Mouse (Mus musculus) lung, embryonic 16.5 days (tissue): ENCODE measurements around the gene Gimap9. TPM values are rescaled to one million over a fixed set of nuclear protein-coding genes. Genes with fewer than 3 reads are reported as not detected.
"Not testable (repeated sequence)": the region's sequence is repeated elsewhere in the genome, so short reads cannot be mapped to it uniquely, and the experiment has no call there.

Experiments used
- ATAC-seq: fragments of 200-750 bp; cut with Nextera tagmentation; 2 replicates; pipeline ENCODE4 v1.8.0; 2017; ENCODE audit warnings: low read depth, mild to moderate bottlenecking, moderate library complexity
- H3K27ac ChIP-seq: fragments of 300-500 bp; sonication (generic); 2 replicates; pipeline ENCODE4 v1.5.1; 2014; ENCODE audit warnings: mild to moderate bottlenecking, control low read depth, low read length
- H3K27me3 ChIP-seq: fragments of 300-500 bp; sonication (generic); 2 replicates; pipeline ENCODE4 v1.6.1; 2014; ENCODE audit warnings: low read depth, low read length, mixed read lengths; ENCODE audit not compliant: control insufficient read depth, insufficient read depth
- H3K36me3 ChIP-seq: fragments of 300-500 bp; sonication (generic); 2 replicates; pipeline ENCODE4 v1.6.1; 2014; ENCODE audit warnings: low read length; ENCODE audit not compliant: control insufficient read depth, insufficient read depth
- H3K4me1 ChIP-seq: fragments of 300-500 bp; sonication (generic); replicated peaks from 2 replicates; pipeline ENCODE4 v1.6.1; 2014; ENCODE audit warnings: low read length, mixed read lengths; ENCODE audit not compliant: control insufficient read depth, insufficient read depth
- H3K4me2 ChIP-seq: fragments of 300-500 bp; sonication (generic); 2 replicates; pipeline ENCODE4 v1.6.1; 2014; ENCODE audit warnings: low read depth, low read length, control low read depth
- H3K4me3 ChIP-seq: fragments of 300-500 bp; sonication (generic); 2 replicates; pipeline ENCODE4 v1.5.1; 2014; ENCODE audit warnings: mild to moderate bottlenecking, low read length, control low read depth
- H3K9ac ChIP-seq: fragments of 300-500 bp; sonication (generic); 2 replicates; pipeline ENCODE4 v1.6.1; 2014; ENCODE audit warnings: low read length, control low read depth
- H3K9me3 ChIP-seq: fragments of 300-500 bp; sonication (generic); 2 replicates; pipeline ENCODE4 v1.6.1; 2016; ENCODE audit warnings: low read length; ENCODE audit not compliant: control insufficient read depth
- WGBS: fragments of 180-500 bp; shearing (Covaris S2); extraction: QIAGEN DNeasy Blood & Tissue Kit; methylation state at CpG from one replicate; pipeline ENCODE4 v1.1.7; 2014; 5-methylcytosine and 5-hydroxymethylcytosine counted together
- polyA plus RNA-seq: library from polyadenylated mRNA; unstranded; fragments of >200 nt; fragmentation: Nextera tagmentation; extraction: Ambion mirVana; gene quantifications from 2 replicates; pipeline ENCODE4 v1.2.1, GENCODE M21; 2015

The Gimap9 gene
- polyA plus RNA-seq, 1 experiment from 2014 or later = 14.6 TPM

DNA sequence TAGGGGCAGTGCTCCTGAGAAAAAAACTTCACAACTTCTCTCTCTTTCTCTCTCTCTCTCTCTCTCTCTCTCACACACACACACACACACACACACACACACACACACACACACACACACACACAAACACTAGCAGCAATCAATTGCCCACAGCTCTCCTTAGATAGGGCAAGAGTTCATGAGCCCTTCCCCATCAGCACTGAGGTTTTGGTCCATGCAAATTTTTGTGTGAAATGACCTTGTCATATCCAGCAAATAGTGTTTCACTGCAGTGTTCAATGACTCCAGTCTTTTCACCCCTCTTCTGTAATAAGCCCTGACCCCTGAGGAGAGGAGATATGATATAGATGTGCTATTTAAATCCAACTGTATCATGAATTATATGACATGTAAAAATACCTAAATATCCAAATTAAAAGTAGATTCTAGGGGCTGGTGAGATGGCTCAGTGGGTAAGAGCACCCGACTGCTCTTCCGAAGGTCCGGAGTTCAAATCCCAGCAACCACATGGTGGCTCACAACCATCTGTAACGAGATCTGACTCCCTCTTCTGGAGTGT lies 7.4 kb downstream of the Gimap9 start:
- H3K9ac ChIP-seq, H3K27me3 ChIP-seq, ATAC-seq, H3K4me3 ChIP-seq, H3K36me3 ChIP-seq, H3K9me3 ChIP-seq, H3K4me2 ChIP-seq, H3K4me1 ChIP-seq, H3K27ac ChIP-seq: not testable (repeated sequence)
- WGBS = 100% methylated on average over 3 of the region's 4 CpGs

DNA sequence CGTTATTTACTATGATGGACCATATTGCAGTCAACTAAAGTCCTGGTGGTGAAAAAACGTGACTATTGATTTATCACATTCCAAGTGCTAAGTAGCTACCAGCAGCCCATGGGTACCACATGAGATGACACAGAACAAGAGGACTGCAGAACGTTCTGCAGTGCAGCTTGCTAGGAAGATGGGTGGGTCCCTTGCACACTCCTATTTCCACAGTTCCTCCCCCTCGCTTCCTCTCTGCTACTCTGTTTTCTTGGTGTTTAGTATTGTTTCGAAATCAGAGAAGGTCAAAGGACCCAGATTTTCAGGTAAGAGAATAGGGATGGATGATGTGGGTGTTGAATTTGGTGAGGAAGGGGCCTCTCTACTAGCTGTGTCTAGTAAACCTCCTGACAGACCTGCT lies 8.4 kb downstream of the Gimap9 start, which contains the start of gene Gimap4:
Gene Gimap4 (plus strand): TSS at position 231 of the 400 bp plus-strand sequence.
- Histone ChIP-seq H3K4me3 (peak within 1 kb of the TSS; percentile 32), H3K27me3 (no peaks in the 10 kb centered on the region), H3K36me3 (no peaks in the 10 kb centered on the region), H3K27ac (peak within 1 kb of the TSS; percentile 73), H3K4me1 (no peaks in the 10 kb centered on the region), H3K9me3 (no peaks in the 10 kb centered on the region), H3K4me2 (peak within 1 kb of the TSS; percentile 41), H3K9ac (peak within 1 kb of the TSS; percentile 31)
- 54% methylated on average over 5 of the region's 5 CpGs for WGBS
- 0 out of 2 replicates have a peak, but pooled peaks have one; percentile 43 for ATAC-seq

DNA sequence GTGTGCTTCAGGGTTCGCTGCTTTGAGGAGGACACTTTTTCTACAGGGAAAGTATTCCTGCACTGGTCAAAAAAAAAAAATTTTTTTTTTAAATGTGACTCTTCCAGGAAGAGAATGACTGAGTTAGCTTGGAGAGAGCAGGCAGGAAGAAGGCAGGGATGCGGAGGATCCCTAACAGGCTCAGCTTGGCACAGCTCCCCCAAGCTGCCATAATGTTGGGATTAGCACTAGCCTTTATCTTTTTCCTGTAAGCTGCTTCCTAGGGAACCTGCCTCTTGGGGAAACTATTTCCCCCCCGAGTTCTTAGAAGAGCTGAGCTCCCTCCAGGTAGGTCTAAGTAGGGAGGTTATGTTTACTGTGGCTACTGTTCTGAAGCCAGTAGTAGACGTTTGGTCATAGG lies 8.9 kb downstream of the Gimap9 start:
- Histone ChIP-seq H3K27me3 (no peaks in the 10 kb centered on the region), H3K4me2 (peak overlapping the region; percentile 41), H3K9ac (peak overlapping the region; percentile 31; the same call in 1 of the 2 replicates), H3K36me3 (no peaks in the 10 kb centered on the region), H3K27ac (peak overlapping the region; percentile 73), H3K4me3 (peak overlapping the region; percentile 32), H3K4me1 (no peaks in the 10 kb centered on the region), H3K9me3 (no peaks in the 10 kb centered on the region)
- WGBS = 47% methylated on average over 4 of the region's 4 CpGs
- ATAC-seq = no peak

DNA sequence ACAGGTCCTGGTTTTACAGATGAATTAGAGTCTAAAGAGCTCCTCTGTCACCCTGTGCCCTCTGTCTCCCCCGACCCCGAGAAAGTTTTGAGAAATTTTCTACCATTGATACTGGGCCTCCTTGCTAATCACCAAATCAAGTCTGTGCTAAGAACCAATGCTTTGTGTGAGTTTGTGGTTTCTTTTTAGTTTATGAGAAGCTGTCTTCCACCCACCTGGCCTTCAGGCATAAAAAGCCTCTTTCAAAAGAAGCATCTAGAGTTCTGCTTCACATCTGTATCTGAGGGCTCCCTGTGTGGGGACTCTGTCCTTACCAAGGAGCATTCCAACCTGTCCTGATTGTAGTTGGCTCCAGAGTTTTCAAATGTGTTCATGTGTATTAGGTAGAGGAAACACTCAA lies 9.3 kb downstream of the Gimap9 start:
- Histone ChIP-seq H3K4me3 (peak overlapping the region; percentile 32), H3K9ac (peak overlapping the region; percentile 31)
- ATAC-seq = no peak

DNA sequence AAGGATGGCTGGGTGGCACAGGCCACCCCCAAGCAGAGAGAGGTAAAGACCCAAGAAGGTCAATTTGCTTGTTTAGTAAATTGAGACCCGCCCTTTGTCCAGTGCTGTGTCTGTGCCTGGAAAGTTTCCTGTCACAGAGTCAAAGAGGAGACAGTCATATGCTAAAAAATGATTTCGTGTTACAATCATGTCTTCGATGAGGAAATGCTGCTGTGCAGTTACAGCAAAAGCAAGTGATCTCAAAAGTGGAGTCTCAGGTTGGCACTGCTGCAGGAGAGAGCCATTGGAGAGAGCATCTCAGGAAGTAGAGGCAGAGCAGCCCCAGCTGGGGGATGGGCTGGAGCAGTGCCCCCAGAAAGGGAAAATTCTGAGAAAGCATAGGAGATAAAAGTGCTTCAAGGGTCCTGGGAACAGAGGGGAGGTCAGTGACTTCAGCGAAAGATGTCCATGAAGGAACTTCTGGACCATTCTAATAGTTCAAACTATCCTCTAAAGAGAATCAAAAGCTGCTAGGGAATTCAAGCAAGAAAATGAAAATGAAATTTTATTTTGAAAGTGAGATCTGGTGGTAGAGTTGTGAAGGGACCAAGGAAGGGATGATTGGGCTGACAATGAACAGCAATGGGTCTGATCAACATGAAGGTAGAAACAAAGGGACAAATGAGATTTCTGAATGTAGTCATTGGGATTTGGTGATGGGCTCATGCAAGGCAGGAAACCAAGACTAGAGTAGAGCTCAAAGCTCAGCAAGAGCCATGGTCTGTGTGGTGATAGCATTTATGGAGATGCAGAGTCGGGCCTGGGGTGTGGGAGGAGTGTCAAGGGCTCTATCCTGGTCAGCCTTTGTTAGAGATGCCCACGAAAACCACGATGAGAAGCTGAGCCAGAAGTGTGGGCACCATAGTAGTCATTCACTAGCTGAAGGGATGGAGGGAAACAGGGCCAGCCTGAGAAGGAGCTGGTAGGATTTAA lies 10.1 kb downstream of the Gimap9 start:
- no peaks in the 10 kb centered on the region for H3K9me3 ChIP-seq

More for the DNA sequence above, 9.3 kb downstream of the Gimap9 start:
- peak overlapping the region; percentile 41 for H3K4me2 ChIP-seq
- WGBS = 71% methylated on average over 2 of the region's 2 CpGs
- no peaks in the 10 kb centered on the region for H3K27me3 ChIP-seq
- H3K27ac ChIP-seq = peak overlapping the region; percentile 73
- no peaks in the 10 kb centered on the region for H3K9me3 ChIP-seq
- no peaks in the 10 kb centered on the region for H3K36me3 ChIP-seq
- H3K4me1 ChIP-seq = no peaks in the 10 kb centered on the region

DNA sequence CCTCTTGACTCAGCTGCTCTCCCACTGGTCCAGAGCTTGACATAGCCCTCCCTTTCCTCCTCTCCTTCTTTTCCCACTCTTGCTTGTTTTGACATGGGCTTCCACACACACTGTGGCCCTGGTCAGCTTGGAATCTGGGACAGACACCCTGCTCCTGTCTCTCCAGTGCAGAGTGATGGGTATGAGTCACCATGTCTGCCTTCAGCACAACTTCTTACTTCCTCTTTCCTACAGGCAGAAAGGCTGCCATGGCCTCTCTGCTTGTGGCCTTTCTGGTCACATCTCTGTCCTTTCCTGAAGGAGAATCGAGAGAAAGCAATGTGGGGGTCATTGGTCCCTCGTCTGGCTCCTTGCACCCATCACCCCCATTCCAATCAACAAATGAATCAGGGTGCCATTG lies 11.1 kb downstream of the Gimap9 start:
- WGBS = 70% methylated on average over 2 of the region's 2 CpGs
- H3K27me3 ChIP-seq = no peaks in the 10 kb centered on the region
- no peak overlapping the region for H3K9ac ChIP-seq
- no peaks in the 10 kb centered on the region for H3K36me3 ChIP-seq
- no peak overlapping the region for H3K4me2 ChIP-seq
- no peaks in the 10 kb centered on the region for H3K9me3 ChIP-seq
- no peaks in the 10 kb centered on the region for H3K4me1 ChIP-seq
- ATAC-seq = no peak
- H3K27ac ChIP-seq = no peak overlapping the region
- no peak overlapping the region for H3K4me3 ChIP-seq

More for the DNA sequence above, 10.1 kb downstream of the Gimap9 start:
- Histone ChIP-seq H3K4me1 (no peaks in the 10 kb centered on the region), H3K36me3 (no peaks in the 10 kb centered on the region), H3K4me2 (peak overlapping the region; percentile 41), H3K9ac (peak overlapping the region; percentile 31; the same call in 1 of the 2 replicates), H3K4me3 (peak overlapping the region; percentile 8; the same call in 1 of the 2 replicates), H3K27ac (peak overlapping the region; percentile 73; the same call in 1 of the 2 replicates), H3K27me3 (no peaks in the 10 kb centered on the region)
- 80% methylated on average over 7 of the region's 7 CpGs for WGBS
- no peak for ATAC-seq

DNA sequence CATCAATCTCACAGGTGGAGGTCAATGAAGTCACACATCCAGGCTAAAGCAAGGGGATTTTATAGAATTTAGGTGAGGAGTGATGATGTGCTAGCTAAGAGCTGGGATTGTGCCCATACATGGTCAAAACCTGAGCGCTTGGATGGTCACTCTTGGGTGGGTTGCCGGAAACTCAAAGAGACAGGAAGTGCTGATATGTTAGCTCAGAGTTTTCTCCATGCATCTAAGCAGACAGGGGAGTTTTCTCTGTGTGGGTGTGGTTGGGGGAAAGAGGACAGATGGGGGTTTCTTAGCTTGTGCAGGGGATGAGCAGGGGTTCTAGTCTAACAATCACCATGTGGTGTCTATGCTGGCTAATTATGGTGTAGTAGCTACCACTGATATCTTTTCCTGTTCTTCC lies 13.4 kb downstream of the Gimap9 start:
- Histone ChIP-seq H3K36me3 (no peaks in the 10 kb centered on the region), H3K4me3 (no peak overlapping the region), H3K4me2 (no peak overlapping the region), H3K27ac (no peak overlapping the region), H3K4me1 (no peaks in the 10 kb centered on the region), H3K9me3 (no peaks in the 10 kb centered on the region), H3K9ac (no peak overlapping the region), H3K27me3 (no peaks in the 10 kb centered on the region)
- WGBS = 81% methylated on average over 2 of the region's 2 CpGs
- no peak for ATAC-seq

DNA sequence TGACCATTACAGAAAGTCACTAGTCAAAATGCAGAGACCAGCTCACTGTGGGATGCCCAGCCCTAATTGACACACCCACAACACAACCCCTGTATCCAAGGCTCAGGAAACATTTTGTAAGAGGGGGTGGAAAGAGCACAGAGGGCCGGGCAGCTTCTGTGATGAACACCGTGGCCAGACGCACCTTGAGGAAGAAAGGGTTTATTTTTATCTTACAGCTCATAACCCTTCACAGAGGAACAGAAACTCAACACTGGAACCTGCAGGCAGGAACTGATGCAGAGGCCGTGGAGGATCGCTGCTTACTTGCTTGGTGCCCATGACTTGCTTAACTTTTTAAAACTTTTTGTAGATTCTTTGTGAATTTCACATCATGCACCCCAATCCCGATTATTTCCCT lies 17.0 kb downstream of the Gimap9 start:
- no peak overlapping the region for H3K27ac ChIP-seq
- 83% methylated on average over 6 of the region's 6 CpGs for WGBS
- no peaks in the 10 kb centered on the region for H3K27me3 ChIP-seq
- H3K4me2 ChIP-seq = no peak overlapping the region
- H3K36me3 ChIP-seq = no peaks in the 10 kb centered on the region
- H3K4me3 ChIP-seq = no peak overlapping the region
- H3K4me1 ChIP-seq = no peaks in the 10 kb centered on the region
- no peak overlapping the region for H3K9ac ChIP-seq
- no peaks in the 10 kb centered on the region; the same call in 1 of the 2 replicates for H3K9me3 ChIP-seq
- no peak for ATAC-seq

DNA sequence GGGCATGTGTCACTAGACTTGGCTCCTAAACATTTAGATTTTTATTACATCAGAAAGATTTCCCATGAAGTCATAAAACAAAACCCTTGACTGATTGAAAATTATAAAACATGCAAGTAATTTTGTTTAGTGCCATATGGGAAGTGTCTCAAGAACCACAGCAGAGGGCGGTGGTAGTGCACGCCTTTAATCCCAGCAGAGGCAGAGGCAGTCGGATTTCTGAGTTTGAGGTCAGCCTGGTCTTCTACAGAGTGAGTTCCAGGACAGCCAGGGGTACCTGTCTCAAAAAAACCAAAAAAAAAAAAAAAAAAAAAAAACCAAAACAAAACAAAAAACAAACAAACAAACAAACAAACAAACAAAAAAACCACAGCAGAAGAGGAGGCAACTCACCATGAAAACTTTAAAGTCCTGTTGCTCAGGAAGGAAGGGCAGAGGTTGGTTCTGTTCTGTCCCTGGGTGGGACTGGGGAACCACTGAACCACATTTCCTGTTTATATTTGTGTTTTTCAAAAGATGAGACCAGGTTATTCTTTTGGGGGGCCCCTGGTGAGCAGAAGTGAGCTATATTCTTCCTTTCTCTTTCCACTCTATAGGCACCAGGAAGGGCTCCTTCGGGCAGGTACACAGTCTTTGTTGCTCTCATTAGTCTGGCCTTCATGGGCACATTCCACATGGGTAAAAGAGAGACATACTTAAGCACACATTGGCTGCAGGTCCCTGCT lies 21.1 kb downstream of the Gimap9 start:
- Histone ChIP-seq H3K36me3 (no peaks in the 10 kb centered on the region), H3K9ac (no peak overlapping the region), H3K27me3 (no peaks in the 10 kb centered on the region), H3K4me3 (no peak overlapping the region), H3K9me3 (no peaks in the 10 kb centered on the region; the same call in 1 of the 2 replicates), H3K4me1 (no peaks in the 10 kb centered on the region), H3K27ac (peak overlapping the region; percentile 80), H3K4me2 (no peak overlapping the region)
- WGBS = 74% methylated on average over 4 of the region's 4 CpGs
- no peak for ATAC-seq
